Mouse (Mus musculus) liver, embryonic 11.5 days (tissue): ENCODE results near the gene Grrp1. TPM values are rescaled to one million over a fixed set of nuclear protein-coding genes. Genes with fewer than 3 reads are reported as not detected.

Experiments used
- ATAC-seq: fragments of 200-750 bp; cut with Nextera tagmentation; replicated peaks from 2 replicates; pipeline ENCODE4 v1.8.0; 2017; ENCODE audit warnings: moderate number of reproducible peaks, mild to moderate bottlenecking, moderate TSS enrichment, moderate library complexity; ENCODE audit not compliant: low FRiP score
- DNase-seq: peaks from one replicate; pipeline ENCODE4 v3.0.0-alpha.2; 2017; ENCODE audit warnings: low spot score
- H3K27ac ChIP-seq: fragments of 300-500 bp; sonication (generic); 2 replicates; pipeline ENCODE4 v1.5.1; 2014; ENCODE audit warnings: mild to moderate bottlenecking, low read depth, low read length, control low read depth
- H3K27me3 ChIP-seq: fragments of 300-500 bp; sonication (generic); replicated peaks from 2 replicates; pipeline ENCODE4 v1.6.1; 2014; ENCODE audit warnings: low read length, mixed read lengths; ENCODE audit not compliant: control insufficient read depth, insufficient read depth
- H3K36me3 ChIP-seq: fragments of 300-500 bp; sonication (generic); 2 replicates; pipeline ENCODE4 v1.6.1; 2014; ENCODE audit warnings: mild to moderate bottlenecking, low read length, moderate library complexity, mixed read lengths; ENCODE audit not compliant: control insufficient read depth, insufficient read depth
- H3K4me1 ChIP-seq: fragments of 300-500 bp; sonication (generic); replicated peaks from 2 replicates; pipeline ENCODE4 v1.6.1; 2014; ENCODE audit warnings: low read length, mixed read lengths; ENCODE audit not compliant: control insufficient read depth, insufficient read depth
- H3K4me2 ChIP-seq: fragments of 300-500 bp; sonication (generic); 2 replicates; pipeline ENCODE4 v1.6.1; 2014; ENCODE audit warnings: mild to moderate bottlenecking, control low read depth, moderate library complexity
- H3K4me3 ChIP-seq: fragments of 300-500 bp; sonication (generic); 2 replicates; pipeline ENCODE4 v1.5.1; 2014; ENCODE audit warnings: low read depth, low read length, control low read depth
- H3K9ac ChIP-seq: fragments of 300-500 bp; sonication (generic); 2 replicates; pipeline ENCODE4 v1.6.1; 2014; ENCODE audit warnings: low read depth, low read length, control low read depth
- H3K9me3 ChIP-seq: fragments of 300-500 bp; sonication (generic); 2 replicates; pipeline ENCODE4 v1.6.1; 2016; ENCODE audit warnings: low read length, inconsistent platforms, mixed read lengths; ENCODE audit not compliant: control insufficient read depth
- WGBS: fragments of 180-500 bp; shearing (Covaris S2); extraction: QIAGEN DNeasy Blood & Tissue Kit; methylation state at CpG from one replicate; pipeline ENCODE4 v1.1.7; 2014; 5-methylcytosine and 5-hydroxymethylcytosine counted together
- polyA plus RNA-seq: library from polyadenylated mRNA; unstranded; fragments of >200 nt; fragmentation: Nextera tagmentation; extraction: Ambion mirVana; gene quantifications from 2 replicates; pipeline ENCODE4 v1.2.1, GENCODE M21; 2014

The Grrp1 gene
- polyA plus RNA-seq, 1 experiment from 2014 or later: 3.8 TPM

- no peak overlapping the region for H3K4me3 ChIP-seq
- H3K9ac ChIP-seq: no peak overlapping the region
- H3K4me1 ChIP-seq: peaks cover 16% of the 10 kb centered on the region
- no peak overlapping the region for H3K4me2 ChIP-seq
- peaks cover 22% of the 10 kb centered on the region for H3K27me3 ChIP-seq
- WGBS: 51% methylated on average over 11 of the region's 11 CpGs
- no peaks in the 10 kb centered on the region for H3K36me3 ChIP-seq
- ATAC-seq (no peak), DNase-seq (no peak)
- H3K27ac ChIP-seq: no peak overlapping the region
- H3K9me3 ChIP-seq: no peaks in the 10 kb centered on the region
Measured at GRCm38 (mm10) chr4:134258354-134258753, 4.4 kb upstream of the Grrp1 start.

- Histone ChIP-seq H3K4me2 (no peak overlapping the region; the same call in 1 of the 2 replicates), H3K9me3 (no peaks in the 10 kb centered on the region), H3K4me3 (no peak overlapping the region), H3K36me3 (no peaks in the 10 kb centered on the region), H3K9ac (no peak overlapping the region), H3K27ac (no peak overlapping the region), H3K4me1 (peaks cover 24% of the 10 kb centered on the region), H3K27me3 (peaks cover 32% of the 10 kb centered on the region)
- WGBS: 28% methylated on average over 11 of the region's 11 CpGs
- ATAC-seq: no peak
- no peak for DNase-seq
Measured at GRCm38 (mm10) chr4:134257198-134258009, 3.5 kb upstream of the Grrp1 start.

- no peak; the same call in 1 of the 2 replicates for ATAC-seq
- DNase-seq: no peak
- H3K27me3 ChIP-seq: peaks cover 40% of the 10 kb centered on the region
- peak overlapping the region; percentile 36; the same call in 1 of the 2 replicates for H3K9ac ChIP-seq
- peaks cover 31% of the 10 kb centered on the region for H3K4me1 ChIP-seq
- no peaks in the 10 kb centered on the region for H3K9me3 ChIP-seq
- WGBS: 16% methylated on average over 19 of the region's 19 CpGs
- peak overlapping the region; percentile 25; the same call in 1 of the 2 replicates for H3K4me2 ChIP-seq
- H3K27ac ChIP-seq: no peak overlapping the region; the same call in 1 of the 2 replicates
- H3K4me3 ChIP-seq: no peak overlapping the region
- no peaks in the 10 kb centered on the region for H3K36me3 ChIP-seq
Measured at GRCm38 (mm10) chr4:134256407-134257197, 2.7 kb upstream of the Grrp1 start.

GRCm38 (mm10) chr4:134255854-134256253 is 1.9 kb upstream of the Grrp1 start:
- H3K27me3 ChIP-seq: peaks cover 47% of the 10 kb centered on the region

GRCm38 (mm10) chr4:134254835-134255234 is 929 bp upstream of the Grrp1 start:
- 34% methylated on average over 3 of the region's 3 CpGs for WGBS
- H3K9me3 ChIP-seq: no peaks in the 10 kb centered on the region
- peaks cover 46% of the 10 kb centered on the region for H3K4me1 ChIP-seq
- no peak overlapping the region for H3K4me3 ChIP-seq
- ATAC-seq (no peak), DNase-seq (no peak)
- H3K9ac ChIP-seq: no peak overlapping the region
- peaks cover 58% of the 10 kb centered on the region for H3K27me3 ChIP-seq
- H3K27ac ChIP-seq: no peak overlapping the region
- no peak overlapping the region for H3K4me2 ChIP-seq
- H3K36me3 ChIP-seq: no peaks in the 10 kb centered on the region

More at GRCm38 (mm10) chr4:134255854-134256253, 1.9 kb upstream of the Grrp1 start:
- peak overlapping the region; percentile 36; the same call in 1 of the 2 replicates for H3K9ac ChIP-seq
- DNase-seq (no peak), ATAC-seq (no peak)
- peaks cover 38% of the 10 kb centered on the region for H3K4me1 ChIP-seq
- H3K4me3 ChIP-seq: no peak overlapping the region
- no peak overlapping the region for H3K27ac ChIP-seq
- WGBS: 34% methylated on average over 4 of the region's 4 CpGs
- H3K36me3 ChIP-seq: no peaks in the 10 kb centered on the region
- no peak overlapping the region for H3K4me2 ChIP-seq
- no peaks in the 10 kb centered on the region for H3K9me3 ChIP-seq

GRCm38 (mm10) chr4:134252911-134253721 is 790 bp downstream of the Grrp1 start:
- no peaks in the 10 kb centered on the region for H3K9me3 ChIP-seq
- H3K36me3 ChIP-seq: no peaks in the 10 kb centered on the region
- ATAC-seq (no peak), DNase-seq (no peak)
- peaks cover 74% of the 10 kb centered on the region for H3K27me3 ChIP-seq
- peak overlapping the region; percentile 32 for H3K4me3 ChIP-seq
- WGBS: 10% methylated on average over 15 of the region's 15 CpGs
- peaks cover 51% of the 10 kb centered on the region for H3K4me1 ChIP-seq
- H3K27ac ChIP-seq: no peak overlapping the region
- peak overlapping the region; percentile 89 for H3K4me2 ChIP-seq
- no peak overlapping the region for H3K9ac ChIP-seq

- ATAC-seq: no peak
- Histone ChIP-seq H3K36me3 (no peaks in the 10 kb centered on the region), H3K27me3 (peaks cover 82% of the 10 kb centered on the region), H3K9me3 (no peaks in the 10 kb centered on the region), H3K9ac (no peak overlapping the region), H3K4me1 (peaks cover 51% of the 10 kb centered on the region), H3K27ac (no peak overlapping the region), H3K4me3 (peak overlapping the region; percentile 53), H3K4me2 (peak overlapping the region; percentile 89)
- WGBS: 11% methylated on average over 22 of the region's 22 CpGs
- DNase-seq: no peak
Measured at GRCm38 (mm10) chr4:134252131-134252910, 1.6 kb downstream of the Grrp1 start.
